Comparison of ENCODE assay signal across 29 mouse cellular contexts in the genomic region with DNA sequence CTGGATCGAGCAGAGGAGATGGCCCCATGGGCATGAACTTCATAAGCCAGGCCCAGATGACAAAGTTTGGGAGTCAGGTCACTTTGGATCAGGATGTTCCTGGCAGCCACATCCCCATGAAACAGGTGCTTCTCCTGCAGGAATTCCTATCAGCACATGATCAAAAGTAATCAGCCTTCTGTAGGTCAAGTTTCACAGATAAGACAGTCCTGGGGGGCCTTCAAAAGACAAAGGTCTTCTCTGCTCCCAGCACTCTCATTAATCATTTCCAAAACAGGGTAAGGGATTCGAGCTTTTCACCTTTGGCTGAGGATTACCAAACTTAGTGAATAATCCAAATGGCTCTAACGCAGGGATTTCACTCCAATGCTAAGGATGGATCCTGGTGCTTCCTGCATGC. TPM values are rescaled to one million over a fixed set of nuclear protein-coding genes. Genes with fewer than 3 reads are reported as not detected.
A peak's percentile ranks its signal among the peaks of the same experiment; 100 is the strongest.
DNase-seq lines count a peak whose midpoint lies in the region; ATAC-seq lines count a peak whose summit lies in the region.
"Had no signal": no experiment of that assay in that cellular context is flagged by ENCODE, and none has a peak within 500 bp of the region (broad histone marks: within the 10 kb centered on the region; RNA-seq: fewer than 3 reads in every experiment).

No protein-coding gene starts in this region.

- no peaks in the 10 kb centered on the region for H3K27me3 ChIP-seq in liver, embryonic 12.5 days (replicated peaks)
- 0 out of 2 replicates have a peak, but pooled peaks cover 2% of the 10 kb centered on the region for H3K27me3 ChIP-seq in liver, embryonic 13.5 days
- no peaks in the 10 kb centered on the region for H3K27me3 ChIP-seq in liver, embryonic 16.5 days (ENCODE audit: control insufficient read depth, insufficient read depth, low read depth, low read length)
- H3K27me3 ChIP-seq: embryonic facial prominence, embryonic 13.5 days; forebrain, embryonic 12.5 days; forebrain, embryonic 15.5 days; heart, embryonic 12.5 days; heart, embryonic 15.5 days; hindbrain, embryonic 13.5 days; Patski had no signal

- 0 out of 2 replicates have a peak, but pooled peaks have one; percentile 51 for ATAC-seq in liver, embryonic 12.5 days
- peak; percentile 58 for ATAC-seq in liver, embryonic 13.5 days (ENCODE audit: low read depth)
- peak; percentile 69 for ATAC-seq in liver, embryonic 16.5 days (ENCODE audit: low read depth)
- ATAC-seq: forebrain, embryonic 15.5 days; Patski had no signal

- no peaks in the 10 kb centered on the region for H3K36me3 ChIP-seq in liver, embryonic 12.5 days
- H3K36me3 ChIP-seq in liver, embryonic 13.5 days: no peaks in the 10 kb centered on the region
- no peaks in the 10 kb centered on the region for H3K36me3 ChIP-seq in liver, embryonic 16.5 days (ENCODE audit: control insufficient read depth, insufficient read depth)
- H3K36me3 ChIP-seq: embryonic facial prominence, embryonic 10.5 days; embryonic facial prominence, embryonic 13.5 days; forebrain, embryonic 12.5 days; forebrain, embryonic 15.5 days; G1E; heart, embryonic 12.5 days; heart, embryonic 15.5 days; hindbrain, embryonic 10.5 days; hindbrain, embryonic 13.5 days had no signal

- no peak overlapping the region for H3K4me2 ChIP-seq in liver, embryonic 12.5 days
- H3K4me2 ChIP-seq in liver, embryonic 13.5 days: no peak overlapping the region
- H3K4me2 ChIP-seq in liver, embryonic 16.5 days (ENCODE audit: low read depth, low read length): no peak overlapping the region
- H3K4me2 ChIP-seq: embryonic facial prominence, embryonic 13.5 days; forebrain, embryonic 12.5 days; forebrain, embryonic 15.5 days; heart, embryonic 12.5 days; heart, embryonic 15.5 days; hindbrain, embryonic 13.5 days had no signal

- WGBS in liver, embryonic 12.5 days (ENCODE audit: insufficient replicate concordance): 47% methylated on average over 3 of the region's 3 CpGs
- 45% methylated on average over 3 of the region's 3 CpGs for WGBS in liver, embryonic 13.5 days (ENCODE audit: insufficient replicate concordance)
- 46% methylated on average over 3 of the region's 3 CpGs for WGBS in liver, embryonic 16.5 days (ENCODE audit: insufficient replicate concordance)

- no peaks in the 10 kb centered on the region for H3K9me3 ChIP-seq in liver, embryonic 12.5 days (replicated peaks)
- no peaks in the 10 kb centered on the region for H3K9me3 ChIP-seq in liver, embryonic 13.5 days (replicated peaks)
- H3K9me3 ChIP-seq in liver, embryonic 16.5 days (replicated peaks; ENCODE audit: control insufficient read depth, low read length): no peaks in the 10 kb centered on the region
- H3K9me3 ChIP-seq: embryonic facial prominence, embryonic 10.5 days; embryonic facial prominence, embryonic 13.5 days; forebrain, embryonic 12.5 days; forebrain, embryonic 15.5 days; G1E; heart, embryonic 12.5 days; heart, embryonic 15.5 days; hindbrain, embryonic 10.5 days; hindbrain, embryonic 13.5 days had no signal

- H3K9ac ChIP-seq in liver, embryonic 12.5 days: no peak overlapping the region
- H3K9ac ChIP-seq in liver, embryonic 13.5 days: no peak overlapping the region
- H3K9ac ChIP-seq in liver, embryonic 16.5 days (ENCODE audit: low read depth, low read length): no peak overlapping the region
- H3K9ac ChIP-seq: embryonic facial prominence, embryonic 13.5 days; forebrain, embryonic 12.5 days; forebrain, embryonic 15.5 days; heart, embryonic 12.5 days; heart, embryonic 15.5 days; hindbrain, embryonic 13.5 days had no signal

- no peaks in the 10 kb centered on the region for H3K4me1 ChIP-seq in liver, embryonic 12.5 days
- no peaks in the 10 kb centered on the region for H3K4me1 ChIP-seq in liver, embryonic 13.5 days (replicated peaks)
- no peaks in the 10 kb centered on the region for H3K4me1 ChIP-seq in liver, embryonic 16.5 days (ENCODE audit: control insufficient read depth, low read depth, low read length)
- H3K4me1 ChIP-seq: embryonic facial prominence, embryonic 10.5 days; embryonic facial prominence, embryonic 13.5 days; forebrain, embryonic 12.5 days; forebrain, embryonic 15.5 days; heart, embryonic 12.5 days; heart, embryonic 15.5 days; hindbrain, embryonic 10.5 days; hindbrain, embryonic 13.5 days had no signal

- no peak for DNase-seq in liver
- DNase-seq in liver, embryonic 13.5 days: no peak
- DNase-seq in cerebellum, postnatal 4 days (ENCODE audit: low spot score in 2 of 2): no peak
- DNase-seq in testis, postnatal 10 days (ENCODE audit: low spot score): no peak
- no peak for DNase-seq in spleen, adult 18-20 months
- DNase-seq: adrenal gland, postnatal 10 days; adrenal gland, postnatal 36 days; B cell, adult 2 months; cerebellum, adult 18-20 months; cerebellum, adult 9-10 months; cerebellum, postnatal 14 days; embryo, embryonic 11 days; gastrocnemius, postnatal 25 days; heart, adult 18-20 months; heart, postnatal 10 days; heart, postnatal 36 days had no signal

- no peak overlapping the region for H3K27ac ChIP-seq in liver, embryonic 12.5 days
- H3K27ac ChIP-seq in liver, embryonic 13.5 days: no peak overlapping the region
- H3K27ac ChIP-seq in liver, embryonic 16.5 days (ENCODE audit: low read length): no peak overlapping the region
- H3K27ac ChIP-seq: embryonic facial prominence, embryonic 10.5 days; embryonic facial prominence, embryonic 13.5 days; forebrain, embryonic 12.5 days; forebrain, embryonic 15.5 days; heart, embryonic 15.5 days; hindbrain, embryonic 10.5 days; hindbrain, embryonic 13.5 days had no signal

- no peak overlapping the region for H3K4me3 ChIP-seq in liver, embryonic 12.5 days
- H3K4me3 ChIP-seq in liver, embryonic 13.5 days (replicated peaks): no peak overlapping the region
- H3K4me3 ChIP-seq in liver, embryonic 16.5 days (ENCODE audit: low read depth, low read length): no peak overlapping the region
- H3K4me3 ChIP-seq: embryonic facial prominence, embryonic 10.5 days; embryonic facial prominence, embryonic 13.5 days; erythroblast, embryonic 14.5 days; forebrain, embryonic 12.5 days; forebrain, embryonic 15.5 days; heart, embryonic 12.5 days; heart, embryonic 15.5 days; hindbrain, embryonic 10.5 days; hindbrain, embryonic 13.5 days had no signal

RNA-seq across cellular contexts. Expression of a gene that starts 11.7 kb away (rescaled TPM):
- polyA plus RNA-seq in liver, embryonic 12.5 days (2016; fragmentation: Nextera tagmentation; extraction: Ambion mirVana): 43.9 and 46.3 TPM in 2 replicates
- 39.4 and 43.6 TPM in 2 replicates for polyA plus RNA-seq in liver, embryonic 13.5 days (2015; fragmentation: Nextera tagmentation; extraction: Ambion mirVana)
- polyA plus RNA-seq in liver, embryonic 16.5 days (2015; fragmentation: Nextera tagmentation; extraction: Ambion mirVana): 15.2 and 22.0 TPM in 2 replicates
- polyA plus RNA-seq: G1E had no signal

RNA-seq across cellular contexts. Expression of a gene that starts 48.6 kb away (rescaled TPM):
- polyA plus RNA-seq in liver, embryonic 12.5 days (2016; fragmentation: Nextera tagmentation; extraction: Ambion mirVana): 0.65 and 1.1 TPM in 2 replicates
- polyA plus RNA-seq in liver, embryonic 13.5 days (2015; fragmentation: Nextera tagmentation; extraction: Ambion mirVana): 0.44 and 0.60 TPM in 2 replicates
- polyA plus RNA-seq in liver, embryonic 16.5 days (2015; fragmentation: Nextera tagmentation; extraction: Ambion mirVana): 0.72 and 1.1 TPM in 2 replicates
- polyA plus RNA-seq: erythroblast, embryonic 14.5 days; G1E had no signal

RNA-seq across cellular contexts. Expression of a gene that starts 57.6 kb away (rescaled TPM):
- polyA plus RNA-seq in liver, embryonic 12.5 days (2016; fragmentation: Nextera tagmentation; extraction: Ambion mirVana): 0.07 and 0.11 TPM in 2 replicates
- polyA plus RNA-seq in liver, embryonic 13.5 days (2015; fragmentation: Nextera tagmentation; extraction: Ambion mirVana): 0.21 TPM in 2 replicates
- polyA plus RNA-seq in liver, embryonic 16.5 days (2015; fragmentation: Nextera tagmentation; extraction: Ambion mirVana): 0.76 and 0.88 TPM in 2 replicates
- polyA plus RNA-seq: embryonic facial prominence, embryonic 10.5 days; embryonic facial prominence, embryonic 13.5 days; erythroblast, embryonic 14.5 days; forebrain, embryonic 12.5 days; forebrain, embryonic 15.5 days; G1E; heart, embryonic 12.5 days; hindbrain, embryonic 10.5 days; hindbrain, embryonic 13.5 days had no signal
